Mouse (Mus musculus) kidney, postnatal 0 days (tissue): ENCODE data around the gene Aqr. TPM values are rescaled to one million over a fixed set of nuclear protein-coding genes. Genes with fewer than 3 reads are reported as not detected.
A peak's percentile ranks its signal among the peaks of the same experiment; 100 is the strongest.

Source experiments
- ATAC-seq: fragments of 200-750 bp; cut with Nextera tagmentation; replicated peaks from 2 replicates; pipeline ENCODE4 v1.8.0; 2017; ENCODE audit warnings: low read depth, moderate number of reproducible peaks, moderate TSS enrichment, moderate library complexity; ENCODE audit not compliant: low FRiP score
- DNase-seq: peaks from one replicate; pipeline ENCODE4 v3.0.0-alpha.2; 2016; ENCODE audit warnings: low spot score
- H3K27ac ChIP-seq: fragments of 300-500 bp; sonication (generic); 2 replicates; pipeline ENCODE4 v1.5.1; 2014; ENCODE audit warnings: mild to moderate bottlenecking
- H3K27me3 ChIP-seq: fragments of 300-500 bp; sonication (generic); 2 replicates; pipeline ENCODE4 v1.6.1; 2014; ENCODE audit warnings: low read length, mixed read lengths; ENCODE audit not compliant: insufficient read depth
- H3K36me3 ChIP-seq: fragments of 300-500 bp; sonication (generic); 2 replicates; pipeline ENCODE4 v1.6.1; 2014; ENCODE audit warnings: low read length, mixed read lengths; ENCODE audit not compliant: insufficient read depth
- H3K4me1 ChIP-seq: fragments of 300-500 bp; sonication (generic); replicated peaks from 2 replicates; pipeline ENCODE4 v1.6.1; 2014; ENCODE audit warnings: antibody characterized with exemption, low read length, mixed read lengths; ENCODE audit not compliant: insufficient read depth
- H3K4me2 ChIP-seq: fragments of 300-500 bp; sonication (generic); 2 replicates; pipeline ENCODE4 v1.6.1; 2014; ENCODE audit warnings: mild to moderate bottlenecking, low read length, moderate library complexity, mixed read lengths
- H3K4me3 ChIP-seq: fragments of 300-500 bp; sonication (generic); replicated peaks from 2 replicates; pipeline ENCODE4 v1.5.1; 2014; ENCODE audit warnings: low read depth, low read length
- H3K9ac ChIP-seq: fragments of 300-500 bp; sonication (generic); 2 replicates; pipeline ENCODE4 v1.6.1; 2014; ENCODE audit warnings: low read depth, low read length
- H3K9me3 ChIP-seq: fragments of 300-500 bp; sonication (generic); replicated peaks from 2 replicates; pipeline ENCODE4 v1.6.1; 2016; ENCODE audit warnings: low read length, inconsistent platforms, mixed read lengths
- CTCF ChIP-seq: IDR thresholded peaks from 2 replicates; pipeline ENCODE4 v1.5.1; 2016; ENCODE audit warnings: antibody characterized with exemption, low read depth, mild to moderate bottlenecking, moderate library complexity
- WGBS: fragments of 180-500 bp; shearing (Covaris S2); extraction: QIAGEN DNeasy Blood & Tissue Kit; methylation state at CpG from one replicate; pipeline ENCODE4 v1.1.7; 2014; 5-methylcytosine and 5-hydroxymethylcytosine counted together
- microRNA-seq: library from miRNA; unstranded; fragments of <30 nt; microRNA quantifications from one replicate; pipeline ENCODE4, GENCODE M21; 2016
- polyA plus RNA-seq: library from polyadenylated mRNA; unstranded; fragments of >200 nt; fragmentation: Nextera tagmentation; extraction: Ambion mirVana; gene quantifications from 2 replicates; pipeline ENCODE4 v1.2.1, GENCODE M21; 2015

Aqr gene
- polyA plus RNA-seq, 1 experiment from 2014 or later, result 44.4 TPM

DNA sequence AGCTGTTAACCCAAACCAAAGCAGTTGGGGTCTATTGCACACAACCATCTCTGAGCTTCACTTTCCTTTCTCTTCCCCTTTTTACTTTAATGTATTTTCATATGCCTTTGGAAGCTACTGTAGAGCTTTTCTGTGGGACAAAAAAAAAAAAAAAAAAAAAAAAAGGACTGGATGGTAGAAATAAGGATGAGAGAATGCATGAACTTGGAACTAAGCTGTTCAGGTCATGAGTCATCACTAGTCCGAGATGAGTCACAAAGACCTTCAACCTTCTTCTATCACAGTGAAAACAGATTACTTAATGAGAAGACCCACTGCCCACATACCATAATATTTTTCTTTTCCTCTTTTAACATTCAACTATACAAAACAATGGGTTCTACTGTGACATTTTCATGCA is 127.2 kb downstream of the Aqr start:
- Histone ChIP-seq H3K27me3 (no peaks in the 10 kb centered on the region), H3K9ac (no peak overlapping the region), H3K9me3 (no peaks in the 10 kb centered on the region), H3K4me3 (no peak overlapping the region), H3K4me1 (no peaks in the 10 kb centered on the region), H3K36me3 (no peaks in the 10 kb centered on the region), H3K4me2 (no peak overlapping the region), H3K27ac (no peak overlapping the region)
- no peak for ATAC-seq
- no peak for TF ChIP-seq CTCF
- 54% methylated on average over 1 of the region's 1 CpGs for WGBS
- DNase-seq, result no peak

DNA sequence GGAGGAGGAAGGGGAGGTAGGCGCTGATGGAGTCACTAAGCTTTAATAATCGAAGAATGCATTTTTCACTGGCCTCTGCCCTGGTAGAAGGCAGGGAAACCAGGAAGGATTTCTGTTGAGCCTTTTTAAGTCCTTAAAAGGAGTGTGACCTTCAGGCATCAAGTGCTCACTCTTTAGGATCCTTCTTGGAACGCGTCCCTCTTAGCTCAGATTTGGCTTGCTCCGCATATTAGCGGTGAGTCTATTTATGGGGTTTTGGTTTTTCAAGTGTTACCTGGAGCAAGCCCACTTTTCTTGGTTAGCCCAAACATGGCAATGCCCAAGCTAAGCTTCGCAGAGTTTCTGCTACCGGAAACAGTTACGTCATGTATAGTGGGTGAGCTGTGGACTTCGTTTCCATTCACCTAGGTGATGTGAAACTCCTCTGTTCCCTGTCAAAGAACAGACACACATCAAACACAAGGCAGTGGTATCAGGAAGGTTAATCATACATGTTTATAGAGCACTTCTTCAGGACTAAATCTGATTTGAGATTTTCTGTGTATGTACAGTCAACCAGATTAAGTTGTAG is 128.5 kb downstream of the Aqr start:
- H3K4me2 ChIP-seq, result no peak overlapping the region
- ATAC-seq, result no peak

DNA sequence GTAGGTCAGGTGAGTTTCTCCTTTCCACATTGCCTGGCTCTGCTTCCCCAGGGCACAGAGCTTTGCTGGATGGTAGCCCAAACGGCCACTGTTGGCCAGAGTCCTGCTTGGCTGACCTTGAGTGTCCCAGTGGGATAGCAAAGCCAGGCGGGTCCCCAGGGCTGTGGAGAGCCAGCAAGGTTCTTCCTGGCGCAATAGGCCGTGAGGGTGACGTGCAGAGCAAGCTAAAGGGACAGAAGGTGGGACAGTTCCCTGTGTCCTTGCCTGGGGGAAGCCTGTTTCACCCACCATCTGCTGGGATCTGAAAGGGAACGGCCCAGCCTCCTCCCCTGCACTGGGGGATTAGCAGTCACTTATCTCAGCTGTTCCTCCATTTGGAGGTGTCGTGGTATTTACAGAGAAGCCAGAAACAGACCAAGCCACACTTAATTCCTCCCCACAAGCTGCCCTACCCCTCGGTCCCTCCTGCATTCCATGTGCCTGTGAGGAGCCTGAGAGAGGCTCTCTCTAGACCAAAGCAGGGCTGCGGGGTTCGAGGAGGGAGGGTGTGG is 129.4 kb downstream of the Aqr start:
- H3K4me3 ChIP-seq, result no peak overlapping the region
- 12% methylated on average over 10 of the region's 10 CpGs for WGBS
- no peak overlapping the region for H3K27ac ChIP-seq
- no peaks in the 10 kb centered on the region for H3K27me3 ChIP-seq
- no peak for TF ChIP-seq CTCF
- no peaks in the 10 kb centered on the region for H3K36me3 ChIP-seq
- no peak overlapping the region for H3K4me2 ChIP-seq
- no peak overlapping the region for H3K9ac ChIP-seq
- no peaks in the 10 kb centered on the region for H3K9me3 ChIP-seq
- DNase-seq (no peak), ATAC-seq (no peak)
- no peaks in the 10 kb centered on the region for H3K4me1 ChIP-seq

More for the DNA sequence above, 128.5 kb downstream of the Aqr start:
- H3K36me3 ChIP-seq, result no peaks in the 10 kb centered on the region
- H3K27me3 ChIP-seq, result no peaks in the 10 kb centered on the region
- no peak for TF ChIP-seq CTCF
- no peak overlapping the region for H3K9ac ChIP-seq
- no peaks in the 10 kb centered on the region for H3K4me1 ChIP-seq
- no peak overlapping the region for H3K4me3 ChIP-seq
- H3K27ac ChIP-seq, result no peak overlapping the region
- DNase-seq, result no peak
- WGBS, result 86% methylated on average over 10 of the region's 10 CpGs
- H3K9me3 ChIP-seq, result no peaks in the 10 kb centered on the region

DNA sequence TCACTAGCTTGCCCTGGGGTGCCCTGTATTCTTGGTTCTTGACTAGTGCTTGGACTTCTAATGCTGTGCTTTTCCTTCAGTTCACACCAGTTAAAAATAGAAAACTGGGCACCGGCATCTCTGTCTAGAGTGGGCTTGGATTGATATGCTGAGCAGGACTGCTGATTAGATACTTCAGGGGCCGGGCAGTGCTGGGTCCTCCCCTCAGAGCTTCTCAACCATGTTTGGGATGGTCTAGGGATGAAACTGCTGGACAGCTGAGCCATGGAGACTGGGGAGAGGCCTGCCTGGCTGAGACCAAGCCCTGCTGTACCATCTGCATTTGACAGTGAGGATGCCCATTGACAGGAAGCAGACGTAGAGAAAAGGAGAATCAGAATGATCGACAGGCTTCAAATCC is 132.7 kb downstream of the Aqr start:
- TF ChIP-seq CTCF, result no peak
- Histone ChIP-seq H3K4me1 (no peaks in the 10 kb centered on the region), H3K27me3 (no peaks in the 10 kb centered on the region), H3K9ac (no peak overlapping the region), H3K4me2 (no peak overlapping the region), H3K36me3 (no peaks in the 10 kb centered on the region), H3K27ac (no peak overlapping the region), H3K4me3 (no peak overlapping the region), H3K9me3 (no peaks in the 10 kb centered on the region)
- no peak for DNase-seq
- no peak for ATAC-seq
- 83% methylated on average over 4 of the region's 4 CpGs for WGBS

DNA sequence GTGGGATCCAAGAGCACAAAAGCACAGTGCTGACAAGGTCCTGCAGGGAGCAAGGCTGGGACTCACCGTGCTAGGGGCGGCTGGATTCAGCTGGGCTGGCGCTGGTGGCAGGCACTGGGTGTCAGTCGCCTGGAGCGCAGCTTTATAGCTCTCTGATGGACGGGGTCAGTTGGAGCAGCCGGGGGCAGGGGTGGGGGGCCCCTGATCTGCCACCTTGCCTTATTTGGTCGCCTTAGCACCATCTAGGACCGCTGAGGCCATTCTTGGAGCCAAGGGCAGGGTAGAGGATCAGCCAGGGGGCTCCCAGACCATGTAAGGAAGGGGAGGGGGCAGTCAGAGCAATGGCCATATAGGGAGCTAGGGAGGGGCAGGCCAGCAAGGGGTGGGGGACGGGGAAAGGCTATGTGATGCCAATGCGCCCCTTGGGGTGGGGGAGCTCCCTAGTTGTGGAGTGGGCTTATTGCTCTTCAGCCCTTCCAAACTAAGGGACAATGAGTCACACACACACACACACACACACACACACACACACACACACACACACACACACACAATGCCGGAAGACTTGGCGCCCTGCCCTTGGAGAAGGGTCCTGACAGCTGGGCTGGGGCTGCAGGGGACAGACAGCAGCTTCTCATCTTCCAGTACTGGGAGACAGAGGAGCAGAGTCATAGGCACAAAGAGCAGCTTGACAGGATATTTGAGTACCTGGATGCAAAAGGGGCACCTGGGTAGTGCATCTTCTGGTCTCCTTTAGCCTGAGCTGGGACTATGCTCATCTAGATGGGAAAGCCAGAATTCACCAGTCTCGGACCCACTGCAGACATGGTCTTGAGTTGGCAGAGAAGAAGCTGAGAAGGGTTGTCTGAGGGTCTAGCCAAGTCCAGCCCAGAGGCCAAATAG is 133.9 kb downstream of the Aqr start, which contains the start of gene Actc1:
Gene Actc1 (minus strand): TSS at position 853 of the 903 bp plus-strand sequence.
- Histone ChIP-seq H3K36me3 (no peaks in the 10 kb centered on the region), H3K4me3 (no peak within 1 kb of the TSS), H3K27me3 (no peaks in the 10 kb centered on the region), H3K4me1 (no peaks in the 10 kb centered on the region), H3K9me3 (no peaks in the 10 kb centered on the region), H3K9ac (no peak within 1 kb of the TSS), H3K27ac (no peak within 1 kb of the TSS), H3K4me2 (peak within 1 kb of the TSS; percentile 30; the same call in 1 of the 2 replicates)
- WGBS, result 14% methylated on average over 14 of the region's 14 CpGs
- TF ChIP-seq CTCF, result no peak
- no peak for DNase-seq
- 0 out of 2 replicates have a peak, but pooled peaks have one; percentile 33 for ATAC-seq

DNA sequence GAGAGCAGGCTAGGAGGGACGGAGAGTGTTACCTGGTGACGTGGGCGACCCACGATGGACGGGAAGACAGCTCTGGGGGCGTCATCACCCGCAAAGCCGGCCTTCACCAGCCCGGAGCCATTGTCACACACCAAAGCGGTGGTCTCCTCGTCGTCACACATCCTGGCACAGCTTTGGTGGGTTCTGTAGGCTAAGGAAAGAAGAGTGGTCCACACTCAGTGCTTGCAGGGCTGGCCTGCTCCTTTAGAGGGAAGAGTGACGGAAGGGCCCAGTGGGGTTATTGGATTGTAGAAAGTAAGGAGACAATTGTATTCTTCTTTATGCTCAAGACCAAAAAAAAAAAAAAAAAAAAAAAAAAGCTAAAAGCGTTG is 135.0 kb downstream of the Aqr start:
- DNase-seq, result no peak
- Histone ChIP-seq H3K27ac (no peak overlapping the region), H3K4me1 (no peaks in the 10 kb centered on the region), H3K9me3 (no peaks in the 10 kb centered on the region), H3K4me2 (no peak overlapping the region), H3K4me3 (no peak overlapping the region), H3K36me3 (no peaks in the 10 kb centered on the region), H3K27me3 (no peaks in the 10 kb centered on the region), H3K9ac (no peak overlapping the region)
- ATAC-seq, result no peak
- TF ChIP-seq CTCF, result no peak
- 87% methylated on average over 13 of the region's 14 CpGs for WGBS

Small RNAs within 50 kb of the gene (microRNA-seq; reads per million reads assigned to microRNA genes)
- not detected for gene Mir7002

Other genes starting within 250 kb of the Aqr start
- gene Gjd2, start 173.4 kb downstream of the Aqr start, polyA plus RNA-seq, result 0.04 TPM in 1 of 2 replicates, not detected in the other
- gene Actc1, start 133.5 kb downstream of the Aqr start, polyA plus RNA-seq, result 1.9 and 2.8 TPM in 2 replicates
- 4.6 and 4.9 TPM in 2 replicates for gene Zfp770, start 14.4 kb upstream of the Aqr start, polyA plus RNA-seq